Mouse (Mus musculus) right cerebral cortex, postnatal 4 days (tissue): Measurements from ENCODE around the gene Tle6.

Experiments
- DNase-seq: peaks from one replicate; pipeline ENCODE4 v3.0.0-alpha.2; 2022

The Tle6 gene

GRCm38 (mm10) chr10:81620786-81621185, 19.9 kb upstream of the Tle6 start:
- DNase-seq = no peak

DNA sequence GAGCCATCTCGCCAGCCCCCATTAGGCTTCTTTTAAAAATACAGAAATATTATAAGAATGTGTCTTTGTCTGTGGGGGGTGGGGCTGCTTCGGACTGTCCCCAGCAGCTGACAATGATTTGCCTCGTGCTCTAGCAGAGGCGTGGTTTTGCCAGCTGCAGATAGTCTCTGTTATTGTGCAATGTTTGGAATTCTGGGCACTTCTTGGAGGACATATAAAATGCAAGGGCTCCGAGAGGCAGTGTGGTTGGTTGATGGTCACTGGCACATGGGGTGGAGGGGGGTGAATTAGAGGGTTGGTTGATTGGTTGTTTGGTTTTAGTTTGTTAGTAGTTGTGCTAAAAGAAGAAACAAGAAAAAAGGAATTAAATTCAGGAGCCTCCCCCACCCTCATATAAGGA, 19.1 kb upstream of the Tle6 start:
- DNase-seq = no peak

- no peak for DNase-seq
These were observed 14.6 kb upstream of the Tle6 start for GRCm38 (mm10) chr10:81615486-81615885.

- DNase-seq = no peak
These were observed 11.9 kb upstream of the Tle6 start for GRCm38 (mm10) chr10:81612779-81613178.

DNA sequence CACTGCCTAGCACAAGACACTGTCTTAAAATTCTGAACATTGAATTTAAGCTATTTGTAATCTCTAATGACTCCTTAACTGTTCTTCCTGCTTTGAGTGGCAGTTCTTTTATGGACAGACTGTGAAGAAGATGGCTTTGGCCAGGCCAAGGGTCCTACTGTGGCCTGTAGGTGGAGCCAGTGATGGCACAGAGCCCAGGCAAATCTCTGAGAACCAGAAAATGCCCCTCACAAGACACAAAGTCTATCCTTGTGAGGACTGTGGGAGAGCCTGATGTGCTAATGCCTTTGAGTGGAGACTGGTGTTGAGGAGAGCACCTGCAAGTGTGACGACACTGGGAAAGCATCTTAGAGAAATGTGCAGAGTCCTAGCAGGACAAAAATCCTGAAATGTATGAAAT, 7.4 kb upstream of the Tle6 start:
- DNase-seq = no peak

- DNase-seq = peak; percentile 84
These were observed 5.3 kb upstream of the Tle6 start, which contains the start of gene BC025920 for GRCm38 (mm10) chr10:81605974-81606751. Gene BC025920 (plus strand): TSS chr10:81606270.

GRCm38 (mm10) chr10:81605666-81605973, 4.7 kb upstream of the Tle6 start:
- no peak for DNase-seq

DNA sequence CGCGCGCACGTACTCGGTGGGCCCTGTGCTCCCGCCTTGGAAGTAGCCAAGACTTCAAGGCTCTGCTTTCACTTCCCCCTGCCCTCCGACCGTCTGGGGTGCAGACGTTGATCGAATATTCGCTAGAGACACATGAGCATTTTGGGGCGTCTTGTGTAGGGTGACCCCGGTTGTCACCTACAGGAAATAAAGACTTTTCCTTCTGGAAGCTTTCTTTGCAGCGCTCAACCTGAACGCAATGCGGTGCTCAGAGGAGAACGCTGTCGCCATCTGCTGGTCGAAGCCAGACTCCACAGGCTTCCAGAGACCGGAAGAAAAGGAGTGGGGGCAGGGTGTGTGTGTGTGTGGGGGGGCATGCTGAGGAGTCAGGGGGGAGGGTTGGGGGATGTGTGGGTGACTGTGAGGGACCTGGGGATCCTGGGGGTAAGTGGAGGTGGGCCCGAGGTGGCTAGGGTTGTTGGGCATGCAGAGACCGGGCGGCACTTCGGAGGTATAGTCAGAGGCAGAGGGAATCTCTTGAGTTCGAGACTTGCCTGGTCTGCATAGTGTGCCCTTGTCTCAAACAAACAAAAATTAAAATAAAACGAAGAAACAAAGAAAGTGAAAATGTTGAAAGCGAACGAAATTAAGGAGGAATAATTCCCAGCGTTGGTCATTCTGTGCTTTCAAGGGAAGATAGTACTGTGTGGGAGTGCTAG, 4.2 kb upstream of the Tle6 start:
- peak; percentile 94 for DNase-seq

GRCm38 (mm10) chr10:81604019-81604967, 3.4 kb upstream of the Tle6 start:
- DNase-seq = no peak

DNA sequence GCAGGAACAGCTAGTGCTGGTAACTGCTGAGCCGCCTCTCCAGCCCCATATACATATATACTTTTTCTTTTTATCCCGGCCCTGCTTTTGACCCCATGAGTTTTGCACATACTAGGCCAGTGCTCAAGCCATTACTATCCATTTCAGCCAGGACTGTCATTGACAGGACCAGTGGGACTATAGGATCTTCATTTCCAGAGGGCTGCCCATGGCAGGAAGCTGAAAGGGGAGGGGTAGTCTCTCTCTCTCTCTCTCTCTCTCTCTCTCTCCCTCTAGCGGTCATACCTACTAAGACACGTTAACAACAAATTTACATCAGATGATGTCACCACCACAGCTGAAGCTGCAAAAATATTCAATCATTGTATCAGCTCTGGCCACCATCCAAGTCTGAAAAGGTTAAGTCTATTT, 1.9 kb upstream of the Tle6 start:
- DNase-seq = no peak

- no peak for DNase-seq
These were observed 578 bp upstream of the Tle6 start for GRCm38 (mm10) chr10:81601396-81601905.

DNA sequence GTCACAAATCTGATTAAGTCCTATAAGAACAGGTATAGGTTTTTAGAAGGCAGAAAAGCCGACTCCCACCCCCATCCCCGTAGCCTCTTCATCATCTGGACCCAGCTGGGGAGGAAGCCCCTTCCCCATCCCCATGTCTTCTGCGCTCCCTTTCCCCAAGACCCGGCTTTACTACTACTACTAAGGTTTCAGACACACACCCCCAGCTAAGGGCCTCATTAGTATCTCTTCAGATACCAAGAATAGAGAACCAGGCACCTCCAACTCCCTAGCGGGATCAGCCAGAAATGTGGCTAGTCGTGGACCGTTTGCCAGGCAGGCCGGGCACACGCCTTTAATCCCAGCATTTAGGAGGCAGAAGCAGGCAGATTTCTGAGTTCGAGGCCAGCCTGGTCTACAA, 777 bp downstream of the Tle6 start:
- DNase-seq = no peak

- no peak for DNase-seq
These were observed 1.2 kb downstream of the Tle6 start for GRCm38 (mm10) chr10:81599630-81600029.

DNA sequence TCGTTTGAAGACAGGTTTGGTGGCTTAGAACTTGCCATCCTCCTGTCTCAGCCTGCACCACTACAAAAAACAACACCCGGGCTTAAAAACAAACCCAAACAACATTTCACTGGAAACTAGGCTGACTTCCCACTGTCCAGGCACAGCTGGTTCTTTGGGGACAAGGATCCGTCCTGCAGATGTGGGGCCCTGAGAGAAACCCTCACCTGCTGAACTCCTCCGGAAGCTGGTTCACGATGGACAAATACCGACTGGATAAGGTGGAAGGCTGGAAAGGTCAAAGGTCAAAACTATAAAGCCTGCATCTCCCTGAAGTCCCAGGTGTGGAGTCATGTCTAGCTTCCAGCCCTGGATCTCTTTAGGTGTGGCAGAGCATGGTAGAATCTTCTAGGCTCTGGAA, 2.0 kb downstream of the Tle6 start:
- no peak for DNase-seq

DNA sequence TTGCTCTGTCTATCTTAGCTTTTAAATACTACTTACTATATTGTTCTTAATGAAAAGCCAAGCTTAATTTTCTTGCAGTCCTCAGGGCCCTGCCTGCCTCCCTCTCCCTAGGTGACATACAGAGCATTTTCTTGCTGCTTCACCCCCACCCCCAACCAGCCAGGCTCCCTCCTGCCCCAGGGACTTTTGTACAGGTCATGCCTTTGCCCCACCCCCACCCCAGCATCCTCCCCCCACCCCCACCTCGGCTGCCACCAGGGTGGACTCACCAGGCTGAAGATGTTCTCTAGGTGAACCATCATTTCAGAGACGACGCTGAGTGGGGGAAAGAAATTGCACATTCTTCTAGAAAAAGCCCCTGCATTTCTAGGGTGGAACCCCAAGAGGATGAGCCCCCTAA, 2.5 kb downstream of the Tle6 start:
- no peak for DNase-seq

DNA sequence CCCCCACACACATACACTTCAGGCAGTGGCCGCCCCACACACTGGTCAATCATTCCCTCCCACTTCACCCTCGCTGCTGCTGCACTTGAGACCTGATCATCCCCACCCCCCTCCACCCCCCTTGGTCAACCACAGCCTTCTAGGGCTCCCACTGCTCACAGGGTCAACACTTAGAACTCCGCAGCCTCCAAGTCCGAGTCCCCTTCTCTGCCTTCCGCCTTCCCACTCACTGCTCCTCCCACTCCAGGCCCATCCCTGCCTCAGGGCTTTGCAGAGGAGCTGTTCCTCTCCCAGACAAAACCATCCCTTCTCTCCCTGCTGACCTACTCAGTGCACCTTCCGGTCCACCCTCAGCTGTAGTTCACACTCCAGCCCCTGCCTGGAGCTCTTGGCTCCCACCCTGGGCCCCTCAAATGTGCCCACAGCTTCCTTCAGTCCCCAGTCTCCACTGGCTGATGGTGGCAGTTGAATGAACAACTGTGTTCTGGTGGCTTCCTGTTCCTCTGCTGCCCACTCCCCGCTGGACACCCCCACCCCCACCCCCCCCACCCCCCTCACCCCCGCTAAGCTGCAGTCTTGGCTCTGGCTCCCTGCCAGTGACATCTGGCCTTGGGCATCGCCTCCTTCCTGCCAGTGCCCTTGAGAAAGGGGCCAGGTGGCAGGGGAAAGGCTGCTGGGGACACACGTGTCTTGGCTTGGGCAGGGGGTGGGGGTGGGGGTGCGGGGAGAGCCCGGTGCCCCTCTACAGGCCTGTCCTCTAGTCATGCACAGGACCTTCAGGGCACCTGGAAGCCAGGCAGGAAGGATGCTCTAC, 3.5 kb downstream of the Tle6 start:
- DNase-seq = no peak

DNA sequence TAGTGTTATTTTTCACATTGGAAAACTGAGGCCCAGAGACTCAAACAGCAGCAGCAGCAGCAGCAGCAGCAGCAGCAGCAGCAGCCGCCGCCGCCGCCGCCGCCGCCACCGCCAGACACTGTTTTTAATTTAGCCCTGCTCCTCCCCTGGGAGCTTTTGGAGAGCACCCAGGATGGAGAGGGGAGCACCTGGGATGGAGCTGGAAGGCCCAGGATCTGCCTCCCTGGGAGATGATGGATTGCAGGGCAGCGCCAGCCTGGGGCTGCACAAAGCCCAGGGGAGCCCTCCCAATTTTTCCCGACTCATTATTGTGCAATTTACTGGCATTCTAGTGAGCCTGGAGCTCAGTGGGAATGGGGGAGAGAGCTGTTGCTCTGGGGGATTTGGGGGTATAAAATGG, 4.3 kb downstream of the Tle6 start:
- DNase-seq = no peak

DNA sequence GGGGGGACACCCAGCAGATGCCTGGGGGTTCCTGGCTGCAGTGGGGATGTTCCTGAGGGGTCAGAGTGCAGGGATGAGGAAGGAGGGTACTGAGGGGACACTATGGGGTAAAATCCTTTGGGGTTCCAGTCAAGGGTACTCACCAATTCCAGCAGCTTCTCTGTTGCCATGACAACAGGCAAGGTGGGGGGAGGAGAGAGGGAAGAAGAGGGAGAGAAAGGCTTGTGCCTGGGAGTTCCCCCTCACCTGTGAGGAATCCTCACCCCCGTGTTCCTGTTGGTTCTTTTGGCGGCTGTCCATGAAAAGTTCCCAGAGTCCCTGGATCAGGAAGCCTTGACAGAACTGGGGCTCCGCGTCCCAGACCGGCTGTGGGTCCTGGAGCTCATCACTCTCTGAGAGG, 5.3 kb downstream of the Tle6 start:
- no peak for DNase-seq

- no peak for DNase-seq
These were observed 6.9 kb downstream of the Tle6 start for GRCm38 (mm10) chr10:81593935-81594334.

DNA sequence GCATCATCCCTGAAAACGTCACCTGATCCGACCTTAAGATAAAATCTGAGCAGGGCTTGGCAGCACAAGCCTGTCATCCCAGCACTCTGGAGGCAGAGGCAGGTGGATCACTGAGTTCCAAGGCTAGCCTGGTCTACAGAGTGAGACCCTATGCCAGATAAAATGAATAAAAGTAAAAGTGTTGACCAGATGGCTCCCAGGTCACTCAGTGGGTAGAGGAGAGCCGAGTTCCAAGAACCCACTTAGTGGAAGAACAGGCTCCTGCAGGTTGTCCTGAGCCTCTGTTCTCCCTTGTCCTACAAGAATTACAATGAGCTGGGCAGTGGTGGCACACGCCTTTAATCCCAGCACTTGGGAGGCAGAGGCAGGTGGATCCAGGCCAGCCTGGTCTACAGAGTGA, 7.7 kb downstream of the Tle6 start:
- DNase-seq = no peak

DNA sequence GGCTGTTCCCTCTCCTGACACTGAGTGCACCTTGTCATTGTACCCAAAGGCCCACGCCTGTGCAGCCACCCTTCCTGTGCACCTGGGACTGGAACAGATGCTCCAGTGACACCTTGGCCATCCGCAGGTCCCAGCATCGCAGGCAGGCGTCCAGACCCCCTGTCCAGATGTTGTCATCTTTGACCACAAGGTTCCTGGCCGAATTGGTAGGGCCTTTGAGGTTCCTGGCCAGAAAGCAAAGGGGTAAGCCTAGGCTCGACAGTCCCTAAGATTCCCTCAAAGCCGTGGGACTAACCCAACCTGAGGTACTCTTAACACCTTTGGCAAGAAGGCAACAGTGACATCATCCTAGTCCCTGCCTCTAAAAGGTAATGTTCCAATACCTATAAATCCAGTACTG, 8.2 kb downstream of the Tle6 start:
- no peak for DNase-seq

DNA sequence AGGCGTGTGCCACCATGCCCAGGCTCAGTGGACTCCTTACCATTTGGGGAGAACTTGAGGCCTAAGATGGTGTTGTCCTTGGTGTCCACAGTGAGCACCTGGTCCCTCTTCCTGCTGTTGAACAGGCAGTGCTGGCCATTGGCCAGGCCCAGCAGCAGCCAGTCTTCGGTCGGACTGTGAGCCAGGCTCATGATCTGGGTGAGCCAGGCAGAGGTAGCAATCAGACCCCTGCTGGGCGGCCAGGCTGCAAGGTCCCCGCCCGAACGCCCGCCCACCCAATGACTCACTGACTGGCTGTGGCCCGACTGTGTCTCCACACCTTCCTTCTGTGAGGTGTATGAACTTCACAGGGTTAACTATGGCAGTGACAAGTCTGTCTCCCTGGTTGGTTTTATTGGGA, 9.0 kb downstream of the Tle6 start:
- no peak for DNase-seq

DNA sequence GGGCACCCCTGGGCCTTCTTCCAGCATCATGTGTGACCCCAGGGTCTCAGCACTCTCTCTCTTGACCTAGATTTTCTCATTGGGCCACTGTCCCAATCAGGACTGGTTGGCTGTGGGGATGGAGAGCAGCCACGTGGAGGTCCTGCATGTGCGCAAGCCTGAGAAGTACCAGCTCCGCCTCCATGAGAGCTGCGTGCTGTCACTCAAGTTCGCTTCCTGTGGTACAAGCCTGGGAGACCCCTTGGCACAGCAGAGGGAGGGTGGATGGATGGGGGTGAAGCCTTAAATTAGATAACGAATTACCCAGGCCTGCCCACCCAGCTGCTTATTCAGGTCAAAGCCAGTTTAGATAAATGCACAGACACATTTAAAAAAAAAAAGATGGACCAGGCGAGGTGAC, 12.1 kb downstream of the Tle6 start:
- no peak for DNase-seq
